Comparison of ENCODE assay signal across 8 mouse cellular contexts in the genomic region with DNA sequence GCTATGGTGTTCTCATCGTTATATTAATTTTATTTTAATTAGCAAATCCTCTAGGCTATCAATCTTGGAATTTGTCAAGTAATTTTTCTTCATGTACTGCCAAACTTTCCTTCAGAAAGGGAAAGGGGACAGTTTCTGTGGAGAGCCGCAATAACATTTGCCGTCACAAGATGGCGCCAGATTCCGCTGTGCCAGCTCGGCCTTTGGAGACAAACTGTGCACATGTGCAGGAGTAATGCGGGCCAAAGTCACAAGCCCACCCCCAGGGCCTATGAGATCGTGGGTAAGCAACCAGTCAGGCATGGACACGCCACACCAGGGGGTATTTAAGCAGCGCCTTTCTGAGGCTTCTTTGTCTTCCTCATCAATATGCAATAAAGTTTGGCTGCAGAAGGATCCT.
A peak's percentile ranks its signal among the peaks of the same experiment; 100 is the strongest.
DNase-seq lines count a peak whose midpoint lies in the region; ATAC-seq and TF ChIP-seq lines count a peak whose summit lies in the region.
"Not testable (repeated sequence)": the region's sequence is repeated elsewhere in the genome, so short reads cannot be mapped to it uniquely, and the experiment has no call there.

No protein-coding gene starts in this region.

- 0 out of 2 replicates have a peak, but pooled peaks have one; percentile 53 for ATAC-seq in forebrain, embryonic 15.5 days (replicated peaks)
- peak; percentile 82; the same call in 1 of the 2 replicates for ATAC-seq in hindbrain, embryonic 15.5 days (ENCODE audit: low FRiP score, low read depth)
- peak; percentile 94 for ATAC-seq in megakaryocyte progenitor cell, adult 5-6 weeks (replicated peaks; ENCODE audit: poor library complexity)

- intact Hi-C loops in left cerebral cortex, adult 2 months (cut with DNase I): loop anchor here (2.0 kb wide), 1 partner anchor 18 kb away; no protein-coding TSS in a partner anchor

- H3K4me3 ChIP-seq in ES-E14 (ENCODE audit: insufficient read depth in 1 of 2, low read depth in 1 of 2, low read length in 2 of 2, poor library complexity in 1 of 2, severe bottlenecking in 1 of 2); forebrain, embryonic 15.5 days; left cerebral cortex, adult 2 months: not testable (repeated sequence)
- H3K4me3 ChIP-seq in hindbrain, embryonic 15.5 days: peak overlapping the region; percentile 22

- not testable (repeated sequence) for H3K27ac ChIP-seq in ES-E14 (ENCODE audit: insufficient read depth, low read depth, low read length, poor library complexity, severe bottlenecking); forebrain, embryonic 15.5 days (replicated peaks); hindbrain, embryonic 15.5 days (replicated peaks); left cerebral cortex, adult 2 months

- not testable (repeated sequence) for H3K9ac ChIP-seq in ES-E14 (ENCODE audit: insufficient read depth, low read depth, low read length, poor library complexity, severe bottlenecking); forebrain, embryonic 15.5 days (replicated peaks); hindbrain, embryonic 15.5 days

- not testable (repeated sequence) for H3K27me3 ChIP-seq in forebrain, embryonic 15.5 days; hindbrain, embryonic 15.5 days

- H3K36me3 ChIP-seq in ES-E14 (ENCODE audit: control insufficient read depth, insufficient read depth, low read length, poor library complexity, severe bottlenecking); forebrain, embryonic 15.5 days; hindbrain, embryonic 15.5 days: not testable (repeated sequence)

- H3K4me1 ChIP-seq in ES-E14 (ENCODE audit: control insufficient read depth in 2 of 2, insufficient read depth in 2 of 2, low read length in 2 of 2, poor library complexity in 1 of 2); forebrain, embryonic 15.5 days; hindbrain, embryonic 15.5 days (replicated peaks): not testable (repeated sequence)

- not testable (repeated sequence) for H3K4me2 ChIP-seq in forebrain, embryonic 15.5 days (replicated peaks)
- H3K4me2 ChIP-seq in hindbrain, embryonic 15.5 days: peak overlapping the region; percentile 46

- 3% methylated on average over 10 of the region's 10 CpGs for WGBS in forebrain, embryonic 15.5 days
- 1% methylated on average over 10 of the region's 10 CpGs for WGBS in hindbrain, embryonic 15.5 days

- TF ChIP-seq CTCF in left cerebral cortex, adult 2 months (IDR thresholded peaks at IDR 0.05): peak; percentile 66

- in situ Hi-C loops in ES-E14 (cut with MboI; ENCODE audit: low sequenced_read_pairs in 2 of 2, unreplicated experiment in 2 of 2): loop anchor here in 1 of 2 experiments (25.0 kb wide), 1 partner anchor 244 kb away; no protein-coding TSS in a partner anchor

- peak; percentile 31 for DNase-seq in ES-E14 (ENCODE audit: low read depth, low spot score)
- peak; percentile 4 for DNase-seq in cerebellum, adult 9-10 months
- peak; percentile 7 to 43 for DNase-seq in left cerebral cortex, adult 2 months (ENCODE audit: extremely low spot score in 1 of 2, low spot score in 2 of 2)
- DNase-seq in retina, embryonic 14.5 days (ENCODE audit: low spot score): peak; percentile 75
- DNase-seq in thymus, postnatal 25 days: peak; percentile 1

- not testable (repeated sequence) for H3K9me3 ChIP-seq in ES-E14 (ENCODE audit: control insufficient read depth, insufficient read depth, low read depth, low read length); forebrain, embryonic 15.5 days; hindbrain, embryonic 15.5 days

TF ChIP-seq in ES-E14, 5 proteins besides CTCF, POLR2A, EP300 and RAD21:
- TF ChIP-seq ZC3H11A (IDR thresholded peaks at IDR 0.05; ENCODE audit: borderline replicate concordance, low read depth, low read length): peak; percentile 90

Comparison
In these comparisons a context has a peak if more than half of its experiments do, and no peak if none do; other contexts are left out.
1. DNase-seq: peak in every context shown above with its lines; median percentile 75 in retina, embryonic 14.5 days; 31 in ES-E14; 25 in left cerebral cortex, adult 2 months; 4 in cerebellum, adult 9-10 months; 1 in thymus, postnatal 25 days.